Mouse (Mus musculus): ENCODE data around the gene Wnt7a.

- TF ChIP-seq POLR2A (IDR thresholded peaks at IDR 0.05; ENCODE audit: insufficient read length, low read depth) (no peak), REST (IDR thresholded peaks at IDR 0.05; ENCODE audit: insufficient read depth, insufficient read length) (no peak), MYOG (IDR thresholded peaks at IDR 0.05; ENCODE audit: control insufficient read depth in 1 of 3, insufficient read depth in 1 of 3, insufficient read length in 2 of 3, low read depth in 2 of 3) (no peak), USF1 (IDR thresholded peaks at IDR 0.05; ENCODE audit: low read depth) (no peak), TCF12 (IDR thresholded peaks at IDR 0.05; ENCODE audit: insufficient read depth, poor library complexity, severe bottlenecking) (no peak)
Observed at GRCm38 (mm10) chr6:91366781-91367180, 44.4 kb downstream of the Wnt7a start.

Measured in myocyte (in vitro differentiated cells).